Mouse (Mus musculus): ENCODE results near the gene Med4. TPM values are rescaled to one million over a fixed set of nuclear protein-coding genes. Genes with fewer than 3 reads are reported as not detected.
"Not testable (repeated sequence)": the region's sequence is repeated elsewhere in the genome, so short reads cannot be mapped to it uniquely, and the experiment has no call there.

Med4 gene
- polyA plus RNA-seq, 1 experiment = 43.5 TPM

DNA sequence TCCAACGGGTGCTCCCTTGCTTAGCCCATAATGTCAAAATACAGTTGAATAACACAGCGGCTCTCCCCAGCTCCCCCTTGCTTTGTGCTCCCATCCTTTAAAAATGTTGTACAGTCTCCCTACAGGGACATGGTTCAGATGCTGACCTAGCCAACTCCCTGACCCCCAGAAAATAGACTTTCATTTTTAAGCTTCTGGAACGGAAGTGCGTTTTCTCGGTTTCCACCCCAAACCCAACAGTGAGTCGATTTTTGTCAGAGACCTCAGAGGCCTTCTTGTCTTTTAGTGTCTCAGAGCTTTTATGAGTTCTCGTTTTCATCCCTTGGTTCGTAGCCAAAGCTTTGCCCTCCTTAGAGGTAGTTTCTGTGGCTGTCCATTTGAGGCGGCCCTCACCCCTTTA, 8.5 kb upstream of the Med4 start:
- DNase-seq (ENCODE audit: extremely low spot score in 1 of 2, low spot score in 1 of 2) = no peak

DNA sequence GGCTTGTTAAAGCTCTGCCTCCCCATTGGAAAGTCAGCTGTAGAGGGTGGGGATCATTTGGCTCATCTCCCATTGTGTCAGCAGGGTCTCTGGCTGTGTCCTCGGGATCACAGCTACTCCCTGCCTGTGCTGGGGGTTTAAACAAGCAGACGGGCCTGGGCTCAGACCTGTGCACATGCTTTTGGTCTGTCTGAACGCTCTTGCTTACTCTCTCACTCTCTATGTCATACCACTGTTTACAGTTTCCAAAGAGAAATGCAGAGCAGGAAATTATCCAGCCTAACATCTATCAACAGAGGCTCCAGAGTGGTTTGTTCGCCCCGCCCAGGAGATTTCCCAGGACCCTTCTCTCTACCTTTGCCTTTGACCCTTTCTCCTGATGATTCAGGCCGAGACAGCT, 8.1 kb upstream of the Med4 start:
- no peak for DNase-seq (ENCODE audit: extremely low spot score in 1 of 2, low spot score in 1 of 2)

DNA sequence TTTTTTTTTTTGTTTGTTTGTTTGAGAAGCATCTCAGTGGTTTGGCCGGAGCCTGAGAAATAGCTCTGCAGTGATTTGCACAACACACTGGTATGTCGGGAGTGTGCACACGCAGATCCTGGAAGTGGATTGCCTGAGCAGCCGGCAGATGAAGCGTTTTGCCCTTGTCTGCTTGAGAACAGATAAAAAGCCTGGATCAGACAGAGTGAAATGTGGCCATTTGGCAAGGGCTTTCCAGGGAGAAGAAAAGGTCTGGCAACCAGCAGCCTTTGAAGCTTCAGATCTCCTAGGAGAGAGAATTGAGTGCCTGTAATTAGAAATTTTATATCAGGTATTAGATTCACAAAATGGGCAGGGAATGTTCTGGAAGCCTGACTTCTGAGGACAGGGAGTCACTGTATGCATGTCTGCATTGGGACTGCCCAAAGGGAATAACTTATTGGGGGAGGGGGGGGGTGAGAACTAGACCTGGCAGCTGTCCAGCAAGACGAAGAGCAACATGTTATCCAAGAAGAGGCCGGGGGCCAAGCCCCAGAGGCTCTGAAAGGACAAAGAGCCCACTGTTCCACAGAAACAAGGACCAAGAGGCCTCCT, 7.1 kb upstream of the Med4 start:
- DNase-seq (ENCODE audit: extremely low spot score in 1 of 2, low spot score in 1 of 2) = peak in 1 of 2 experiments; percentile 17

DNA sequence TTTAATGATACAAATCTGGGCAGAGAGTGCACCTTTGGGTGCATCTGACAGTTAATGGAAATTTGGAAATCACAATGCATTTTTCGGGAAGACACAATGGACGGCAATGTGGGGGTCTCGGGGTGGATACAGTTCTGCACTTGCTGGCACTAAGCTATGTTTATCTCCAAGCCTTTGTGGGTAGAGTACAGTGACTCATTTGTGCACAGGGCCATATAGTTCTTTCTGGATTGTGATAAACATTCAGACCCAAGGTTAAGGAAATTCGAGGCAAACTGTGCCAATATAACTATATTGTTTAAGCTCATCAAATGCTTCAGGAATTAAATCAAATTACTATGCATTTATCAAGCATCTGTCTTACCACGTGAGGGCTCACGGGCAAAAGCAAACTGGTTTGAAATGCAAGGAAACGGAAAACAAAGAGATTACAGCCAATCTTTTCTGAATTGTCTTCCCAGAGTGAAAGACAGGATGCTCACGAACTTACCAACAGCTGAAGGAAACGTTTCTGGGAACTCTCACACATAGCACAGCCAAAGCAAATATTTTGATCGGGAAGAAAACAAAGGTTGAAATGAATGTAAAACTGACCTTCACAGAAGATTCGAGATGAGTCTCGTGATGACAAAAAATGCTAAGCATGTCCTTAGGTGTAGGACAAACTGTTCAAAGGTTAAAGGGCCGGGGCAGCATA, 6.4 kb upstream of the Med4 start:
- no peak for DNase-seq (ENCODE audit: extremely low spot score in 1 of 2, low spot score in 1 of 2)

DNA sequence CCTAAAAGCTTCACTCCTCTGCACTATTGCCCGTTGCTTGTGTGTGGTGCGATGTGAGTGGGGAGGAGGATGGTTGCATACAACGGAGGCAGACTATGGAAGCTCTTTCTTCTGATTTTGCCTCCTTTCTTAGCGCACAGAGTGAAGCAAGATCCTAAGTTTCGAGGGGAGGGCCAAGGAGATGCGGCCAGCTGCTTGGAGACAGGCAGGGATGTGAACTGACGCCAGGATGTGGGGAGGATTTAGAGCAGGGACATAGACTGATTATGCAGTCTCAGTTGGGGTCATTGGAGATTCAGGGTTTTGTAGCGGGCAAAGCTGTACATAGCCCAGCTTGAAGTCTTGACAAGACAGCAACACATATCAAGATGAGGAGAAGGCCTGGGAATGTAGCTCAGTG, 3.5 kb upstream of the Med4 start:
- DNase-seq (ENCODE audit: extremely low spot score in 1 of 2, low spot score in 1 of 2) = no peak

DNA sequence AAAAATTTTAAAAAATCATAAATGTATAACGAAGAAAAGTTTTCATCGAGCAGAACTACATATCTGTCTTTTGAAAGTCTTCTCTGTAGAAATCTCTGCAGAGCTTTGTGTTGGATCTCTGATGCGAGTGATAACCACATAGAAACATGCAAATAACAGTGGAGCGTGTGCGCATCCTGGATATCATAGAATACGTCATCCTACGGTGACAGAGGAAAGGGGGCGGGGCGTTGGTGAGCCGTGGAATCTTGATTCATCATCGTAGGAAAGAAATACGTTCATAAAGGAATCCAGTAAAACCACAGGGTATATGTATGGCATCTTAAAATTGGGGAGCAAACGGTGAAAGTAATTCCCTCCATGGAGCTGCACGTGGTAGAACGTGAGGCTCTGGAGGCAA, 2.6 kb upstream of the Med4 start:
- no peak for DNase-seq (ENCODE audit: extremely low spot score in 1 of 2, low spot score in 1 of 2)

DNA sequence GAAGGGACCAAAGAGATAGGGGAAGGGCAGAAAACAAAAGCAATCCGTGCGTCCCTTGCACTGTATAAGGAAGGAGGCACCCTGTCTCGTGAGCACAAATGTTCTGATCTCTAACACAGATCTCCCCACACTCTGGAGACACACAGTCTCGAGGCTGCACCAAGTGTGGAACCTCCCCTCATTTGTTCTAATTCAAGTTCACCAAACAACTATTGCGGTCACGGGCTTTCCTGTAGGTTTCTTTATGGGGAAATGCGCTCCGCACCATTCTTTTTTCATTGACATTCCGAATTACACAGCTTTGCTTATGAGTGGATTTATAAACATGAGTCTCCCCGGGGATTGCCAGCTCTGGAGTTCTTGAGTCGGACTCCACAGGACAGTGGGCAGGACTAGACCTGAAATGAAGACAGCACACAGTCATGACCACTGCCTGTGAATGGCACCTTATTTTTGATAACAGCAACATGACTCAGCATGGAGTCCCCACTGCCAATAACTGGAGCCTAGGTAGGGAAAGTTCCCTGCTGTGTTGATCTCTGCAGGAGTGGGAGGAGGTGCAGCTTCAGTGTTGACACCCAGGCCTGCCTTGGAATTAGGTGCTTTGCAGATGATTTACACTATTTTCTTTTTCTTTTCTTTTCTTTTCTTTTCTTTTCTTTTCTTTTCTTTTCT, 2.0 kb upstream of the Med4 start:
- no peak for DNase-seq (ENCODE audit: extremely low spot score in 1 of 2, low spot score in 1 of 2)

DNA sequence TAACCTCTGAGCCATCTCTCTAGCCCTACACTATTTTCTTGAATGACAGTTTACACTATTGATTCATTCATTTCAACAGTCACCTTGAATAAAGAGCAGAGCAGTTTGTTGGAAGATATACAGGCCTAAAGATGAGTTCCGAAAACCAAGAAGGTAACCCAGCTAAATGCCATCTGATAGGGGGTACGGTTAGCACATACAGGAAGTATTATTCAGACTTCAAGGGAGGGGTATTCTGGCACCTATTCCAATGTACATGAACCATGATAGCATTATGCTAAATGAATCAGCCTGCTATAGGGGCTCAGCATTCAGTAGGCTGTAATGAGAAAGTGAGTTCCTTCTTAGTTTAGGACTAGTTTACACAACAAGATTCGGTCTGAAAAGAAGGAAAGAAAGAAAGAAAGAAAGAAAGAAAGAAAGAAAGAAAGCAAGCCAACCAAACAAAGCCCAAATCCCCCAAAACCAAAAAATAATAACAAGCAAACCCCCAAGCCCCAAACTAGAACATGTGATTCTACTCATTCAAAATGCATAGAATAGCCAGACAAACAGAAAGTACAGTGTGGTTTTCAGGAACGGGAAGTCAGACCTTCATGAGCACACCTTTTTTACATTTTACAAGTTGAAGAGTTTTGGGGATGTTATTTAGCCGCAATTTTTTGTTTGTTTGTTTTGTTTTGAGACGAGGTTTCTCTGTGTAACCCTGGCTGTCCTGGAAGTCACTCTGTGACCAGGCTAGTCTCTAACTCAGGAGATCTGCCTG, 1.0 kb upstream of the Med4 start:
- DNase-seq (ENCODE audit: extremely low spot score in 1 of 2, low spot score in 1 of 2) = no peak

DNA sequence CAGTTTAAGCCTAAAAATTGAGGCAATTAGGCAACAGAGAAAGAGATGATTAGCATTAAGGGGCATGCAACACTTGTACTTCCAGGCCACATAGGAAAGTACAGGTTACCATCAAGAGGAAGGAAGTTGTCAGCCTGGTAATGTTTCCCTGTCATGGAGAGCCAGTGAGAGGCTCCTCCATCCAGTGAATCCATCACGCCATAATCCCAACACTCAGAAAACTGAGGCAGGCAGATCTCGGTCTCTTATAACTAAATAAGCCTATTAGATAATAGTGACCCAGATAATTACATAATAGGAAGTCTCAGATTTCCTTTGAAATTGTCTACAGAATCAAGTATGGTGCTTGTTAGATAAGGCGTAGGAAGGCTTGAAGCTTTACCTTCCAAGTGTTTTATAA, 14.3 kb downstream of the Med4 start:
- DNase-seq (ENCODE audit: extremely low spot score in 1 of 2, low spot score in 1 of 2) = no peak

DNA sequence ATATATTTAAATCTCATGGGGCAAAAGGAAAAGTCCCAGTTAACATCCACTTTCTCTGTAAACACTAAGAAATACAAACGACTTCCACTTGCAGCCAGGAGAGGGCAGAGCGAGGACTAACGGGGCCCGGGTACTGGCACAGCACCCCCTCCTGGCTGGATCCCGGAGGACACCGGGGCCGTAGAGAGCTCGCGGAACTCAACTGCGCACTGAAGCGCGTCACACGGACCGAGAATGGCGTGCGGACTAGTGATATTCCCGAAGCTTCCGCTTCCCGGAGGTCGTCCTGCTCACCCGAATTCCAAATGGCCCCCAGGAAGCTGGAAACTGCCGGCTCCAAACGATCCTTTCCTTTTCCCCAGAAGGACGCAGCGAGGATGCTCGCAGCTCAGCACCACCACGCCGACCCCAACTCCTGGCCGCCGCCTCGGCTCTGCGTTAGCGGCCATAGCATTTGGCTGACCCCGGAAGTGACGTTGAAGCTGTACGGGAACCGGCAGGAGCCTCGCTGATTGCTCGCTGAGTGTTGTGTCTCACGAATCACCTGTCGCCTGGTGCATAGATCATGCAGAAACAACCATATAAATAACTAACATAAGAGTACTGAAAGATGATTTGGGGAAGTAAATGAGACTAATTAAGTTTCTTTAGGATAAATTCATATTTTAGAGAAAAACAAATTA, 15.1 kb downstream of the Med4 start, which contains the start of gene Sucla2:
TSS of gene Sucla2 (plus strand) at position 554 of the 683 bp plus-strand sequence.
- peak; percentile 87 to 97 for DNase-seq (ENCODE audit: extremely low spot score in 1 of 2, low spot score in 1 of 2)

DNA sequence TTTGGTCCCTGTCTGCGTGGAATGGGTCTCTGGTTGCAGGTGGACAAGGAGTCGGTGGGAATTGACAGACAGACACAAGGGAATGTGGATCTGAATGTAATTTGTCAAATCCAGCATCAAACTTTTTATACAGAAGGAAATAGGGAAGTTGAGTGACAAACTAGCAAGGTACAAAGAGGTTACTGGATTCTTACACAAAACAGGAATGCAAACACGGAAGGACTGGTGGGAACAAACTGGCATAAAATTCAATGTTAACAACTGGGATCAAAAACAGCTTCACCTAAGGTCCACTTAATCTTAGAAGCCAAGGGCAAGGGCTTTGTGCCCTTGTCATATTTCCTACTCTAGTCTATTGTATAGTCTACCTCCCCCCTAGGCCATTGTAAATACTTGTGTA, 18.8 kb downstream of the Med4 start:
- DNase-seq (ENCODE audit: extremely low spot score in 1 of 2, low spot score in 1 of 2) = not testable (repeated sequence)

DNA sequence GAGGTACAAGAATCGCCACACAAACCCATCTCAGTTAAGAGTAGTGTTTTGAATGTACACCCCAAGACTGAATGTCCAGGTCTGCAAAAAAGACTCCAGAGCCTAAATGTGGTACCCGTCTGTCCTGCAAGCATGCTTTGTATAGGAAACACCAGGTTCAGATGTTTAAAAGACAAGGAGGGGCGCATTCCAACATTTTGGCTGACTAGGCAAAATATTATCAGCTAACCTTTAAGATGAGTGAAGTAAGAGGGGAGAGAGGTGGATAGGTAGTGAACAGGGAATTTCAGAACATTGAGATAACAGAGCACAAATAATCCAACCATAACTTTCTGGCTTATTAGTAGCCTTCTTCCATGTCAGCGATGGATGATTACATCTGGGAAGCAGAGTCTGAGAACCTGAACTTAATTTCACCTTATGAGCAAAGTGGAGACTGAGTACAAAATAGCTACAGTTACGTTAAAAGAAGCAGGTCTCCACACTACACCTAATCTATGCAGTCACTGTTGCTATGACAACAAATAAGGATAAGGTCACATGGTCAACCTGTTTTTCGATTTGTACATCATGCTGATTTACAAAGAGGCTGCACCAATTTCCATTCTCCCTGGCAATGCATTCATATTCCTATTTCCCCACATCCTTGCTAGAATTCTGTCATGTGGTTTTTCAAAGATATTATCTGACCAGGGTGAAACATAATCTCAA, 24.1 kb downstream of the Med4 start:
- no peak for DNase-seq (ENCODE audit: extremely low spot score in 1 of 2, low spot score in 1 of 2)

DNA sequence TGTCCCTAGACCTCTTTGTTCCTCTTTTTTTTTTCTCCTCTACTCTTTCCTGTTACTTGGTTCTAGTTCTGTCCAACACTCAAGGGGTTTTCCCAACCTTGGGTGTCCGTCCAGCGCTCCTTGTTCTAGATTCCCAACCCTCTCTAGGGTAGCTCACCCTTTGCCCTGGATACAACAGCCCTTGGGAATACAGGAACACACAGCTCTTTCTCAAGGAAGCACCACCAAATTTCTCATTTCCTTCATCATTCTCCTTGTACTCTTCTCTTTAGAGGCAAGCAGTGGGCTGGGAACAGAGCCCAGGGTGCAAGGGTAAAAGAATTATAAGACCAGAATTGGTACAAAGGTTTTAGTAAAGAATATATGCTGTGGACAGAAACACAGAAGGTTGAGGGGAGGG, 25.8 kb downstream of the Med4 start:
- no peak for DNase-seq (ENCODE audit: extremely low spot score in 1 of 2, low spot score in 1 of 2)

DNA sequence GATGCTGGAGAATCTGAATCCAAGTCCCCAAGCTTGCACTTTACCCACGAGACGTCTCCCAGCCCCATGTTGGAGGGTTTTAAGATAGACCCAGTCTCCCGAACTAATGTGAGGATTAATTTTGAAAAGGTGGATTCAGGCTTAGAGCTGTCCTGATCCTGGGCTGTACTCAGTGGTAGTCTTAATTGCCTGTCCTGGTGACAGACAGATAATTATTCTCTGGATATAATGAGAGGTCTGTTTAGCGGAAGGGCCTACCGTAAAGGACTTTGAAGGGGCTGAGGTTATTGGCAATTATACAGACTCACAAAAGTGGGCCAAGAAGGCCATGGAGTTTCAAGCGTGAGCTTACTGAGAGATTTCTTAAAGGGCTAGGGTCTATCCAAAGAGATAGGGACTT, 34.0 kb downstream of the Med4 start:
- DNase-seq (ENCODE audit: extremely low spot score in 1 of 2, low spot score in 1 of 2) = no peak

DNA sequence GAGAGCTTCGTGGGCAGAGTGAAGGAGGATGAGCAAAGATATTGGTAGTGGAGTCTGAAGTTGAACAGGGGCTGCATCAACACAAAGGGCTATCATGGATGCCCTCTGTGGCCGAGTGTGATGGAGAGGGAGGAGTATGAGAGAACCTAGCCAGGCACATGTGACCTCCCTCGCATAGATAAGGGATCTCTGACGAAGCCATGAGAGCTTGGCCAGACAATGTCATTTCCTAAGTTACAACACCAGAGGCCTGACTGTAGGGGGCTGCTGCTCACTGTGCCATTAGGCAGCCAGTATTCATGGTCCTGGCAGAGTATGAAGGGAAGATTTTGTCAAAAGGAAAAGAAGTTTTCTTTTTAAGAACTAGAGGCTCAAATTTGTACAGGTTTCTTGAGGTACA, 37.2 kb downstream of the Med4 start:
- DNase-seq (ENCODE audit: extremely low spot score in 1 of 2, low spot score in 1 of 2) = no peak

DNA sequence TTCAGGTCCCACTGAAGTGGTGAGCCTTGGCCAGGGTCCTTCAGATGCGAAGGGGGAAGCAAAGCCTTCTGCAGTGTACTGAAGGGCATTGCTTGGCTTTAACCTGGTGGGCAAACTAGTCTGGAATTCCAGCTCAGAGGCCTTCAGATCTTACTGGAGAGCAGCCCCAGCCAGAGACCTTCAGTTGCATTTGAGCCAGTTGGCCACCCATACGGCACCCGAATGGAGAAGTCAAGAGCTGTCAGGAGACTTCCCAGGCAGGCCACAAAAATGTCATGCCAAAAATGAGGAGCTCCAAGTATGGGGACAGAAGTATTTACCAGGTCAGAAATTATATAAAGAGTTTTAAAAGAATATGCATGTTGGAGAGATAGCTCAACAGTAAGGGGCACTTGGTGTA, 38.2 kb downstream of the Med4 start, which contains the start of gene Nudt15:
TSS of gene Nudt15 (minus strand) at position 192 of the 400 bp plus-strand sequence.
- no peak for DNase-seq (ENCODE audit: extremely low spot score in 1 of 2, low spot score in 1 of 2)

DNA sequence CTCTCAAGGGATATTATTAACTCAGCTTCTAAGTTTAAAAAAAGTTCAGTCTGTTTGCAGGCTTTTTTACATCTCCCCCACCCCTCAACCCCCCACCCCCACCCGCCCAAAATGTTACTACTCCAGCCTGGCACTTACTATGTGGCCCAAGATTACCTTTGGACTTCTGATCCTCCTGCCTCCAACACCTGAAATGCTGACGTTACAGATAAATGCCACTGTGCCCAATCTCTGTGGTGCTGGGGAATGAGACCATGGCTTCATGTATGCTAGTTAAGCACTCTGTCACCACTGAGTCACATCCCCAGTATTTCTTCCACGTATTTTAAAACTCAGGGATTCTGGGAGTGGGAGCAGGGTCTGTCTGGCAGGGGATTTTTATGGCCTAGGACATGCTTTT, 40.5 kb downstream of the Med4 start:
- DNase-seq (ENCODE audit: extremely low spot score in 1 of 2, low spot score in 1 of 2) = no peak

DNA sequence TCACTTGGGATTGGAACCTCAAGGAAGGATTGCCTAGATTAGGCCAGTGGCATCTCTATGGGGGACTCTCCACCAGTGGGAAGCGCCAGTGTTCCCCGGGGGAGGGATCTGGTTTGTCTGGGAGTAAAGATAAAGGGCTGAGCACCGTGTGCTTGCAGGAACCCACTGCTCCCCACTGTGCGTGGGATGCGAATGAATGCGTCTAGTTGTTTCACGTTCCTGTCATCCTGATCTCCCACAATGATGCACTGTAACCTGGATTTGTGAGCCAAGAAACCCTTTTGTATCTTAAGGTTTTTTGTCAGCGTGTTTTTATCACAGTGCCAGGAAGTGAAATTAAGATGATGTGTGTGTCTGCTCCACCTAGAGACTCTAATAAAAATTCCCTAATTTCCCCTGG, 40.9 kb downstream of the Med4 start:
- peak in 1 of 2 experiments; percentile 17 for DNase-seq (ENCODE audit: extremely low spot score in 1 of 2, low spot score in 1 of 2)

DNA sequence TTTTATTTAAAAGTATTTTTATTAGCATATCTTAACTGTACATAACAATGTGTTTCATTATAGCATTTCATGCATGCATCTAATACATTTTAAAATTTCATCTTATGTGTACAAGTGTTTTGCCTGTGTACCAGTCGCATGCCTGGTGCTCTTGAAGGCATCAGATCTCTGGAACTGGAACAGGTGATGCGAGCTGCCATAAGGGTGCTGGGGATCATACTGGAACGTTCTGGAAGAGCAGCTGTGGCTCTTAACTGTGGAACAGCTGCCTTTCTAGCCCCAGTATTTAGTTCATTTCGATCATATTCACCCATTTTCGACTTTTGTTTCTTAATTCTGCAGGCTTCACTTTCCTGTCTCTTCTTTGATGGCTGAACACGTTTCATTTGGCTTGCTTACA, 41.3 kb downstream of the Med4 start:
- no peak for DNase-seq (ENCODE audit: extremely low spot score in 1 of 2, low spot score in 1 of 2)

All from frontal cortex, adult 2 months (tissue).